Mouse (Mus musculus): ENCODE data around the gene Psmc3. TPM values are rescaled to one million over a fixed set of nuclear protein-coding genes. Genes with fewer than 3 reads are reported as not detected.
A peak's percentile ranks its signal among the peaks of the same experiment; 100 is the strongest.

Gene Psmc3
- polyA plus RNA-seq, 1 experiment = 333 TPM

- TF ChIP-seq CTCF (IDR thresholded peaks at IDR 0.05; ENCODE audit: control insufficient read depth, insufficient read depth, low read length) = no peak
- no peak for TF ChIP-seq POLR2A (IDR thresholded peaks at IDR 0.05; ENCODE audit: borderline replicate concordance, control insufficient read depth, low read depth, low read length)
- WGBS = 96% methylated on average over 1 of the region's 1 CpGs
- Histone ChIP-seq H3K4me3 (replicated peaks; ENCODE audit: control insufficient read depth, low read depth, low read length) (no peak overlapping the region), H3K4me1 (ENCODE audit: control insufficient read depth, insufficient read depth, low read length) (no peaks in the 10 kb centered on the region; the same call in 1 of the 2 replicates), H3K27ac (ENCODE audit: control insufficient read depth, insufficient read depth, low read depth, low read length, poor library complexity) (no peak overlapping the region)
Measured at GRCm38 (mm10) chr2:91023956-91024355, 29.9 kb upstream of the Psmc3 start.

DNA sequence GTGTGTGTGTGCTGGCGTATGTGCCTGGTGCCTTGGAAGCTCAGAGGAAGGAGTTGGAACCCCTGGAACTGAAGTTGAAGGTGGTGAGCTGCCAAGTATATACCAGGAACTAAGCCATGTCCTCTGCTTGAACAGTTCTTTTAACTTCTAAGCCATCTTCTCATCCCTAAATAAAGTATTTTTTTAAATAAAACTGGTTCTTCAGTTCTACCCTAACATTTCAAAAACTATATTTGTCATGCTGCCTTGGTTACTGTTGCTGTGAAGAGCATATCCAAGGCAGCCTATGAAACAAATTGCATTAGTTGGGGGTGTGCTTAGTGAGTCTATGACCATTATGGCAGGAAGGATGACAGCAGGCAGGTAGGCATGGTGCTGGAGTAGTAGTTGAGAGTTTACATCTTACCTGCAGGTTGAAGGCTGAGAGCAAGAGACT, 28.7 kb upstream of the Psmc3 start:
- no peak overlapping the region for H3K4me3 ChIP-seq (replicated peaks; ENCODE audit: control insufficient read depth, low read depth, low read length)
- TF ChIP-seq POLR2A (IDR thresholded peaks at IDR 0.05; ENCODE audit: borderline replicate concordance, control insufficient read depth, low read depth, low read length) (no peak), CTCF (IDR thresholded peaks at IDR 0.05; ENCODE audit: control insufficient read depth, insufficient read depth, low read length) (no peak)
- H3K27ac ChIP-seq (ENCODE audit: control insufficient read depth, insufficient read depth, low read depth, low read length, poor library complexity) = no peak overlapping the region
- no peaks in the 10 kb centered on the region; the same call in 1 of the 2 replicates for H3K4me1 ChIP-seq (ENCODE audit: control insufficient read depth, insufficient read depth, low read length)
- WGBS = 96% methylated on average over 1 of the region's 1 CpGs

- 68% methylated on average over 1 of the region's 1 CpGs for WGBS
- peak overlapping the region; percentile 61 for H3K27ac ChIP-seq (ENCODE audit: control insufficient read depth, insufficient read depth, low read depth, low read length, poor library complexity)
- H3K4me3 ChIP-seq (replicated peaks; ENCODE audit: control insufficient read depth, low read depth, low read length) = no peak overlapping the region
- no peaks in the 10 kb centered on the region; the same call in 1 of the 2 replicates for H3K4me1 ChIP-seq (ENCODE audit: control insufficient read depth, insufficient read depth, low read length)
- TF ChIP-seq CTCF (IDR thresholded peaks at IDR 0.05; ENCODE audit: control insufficient read depth, insufficient read depth, low read length) (no peak), POLR2A (IDR thresholded peaks at IDR 0.05; ENCODE audit: borderline replicate concordance, control insufficient read depth, low read depth, low read length) (no peak)
Measured at GRCm38 (mm10) chr2:91026491-91026890, 27.3 kb upstream of the Psmc3 start.

DNA sequence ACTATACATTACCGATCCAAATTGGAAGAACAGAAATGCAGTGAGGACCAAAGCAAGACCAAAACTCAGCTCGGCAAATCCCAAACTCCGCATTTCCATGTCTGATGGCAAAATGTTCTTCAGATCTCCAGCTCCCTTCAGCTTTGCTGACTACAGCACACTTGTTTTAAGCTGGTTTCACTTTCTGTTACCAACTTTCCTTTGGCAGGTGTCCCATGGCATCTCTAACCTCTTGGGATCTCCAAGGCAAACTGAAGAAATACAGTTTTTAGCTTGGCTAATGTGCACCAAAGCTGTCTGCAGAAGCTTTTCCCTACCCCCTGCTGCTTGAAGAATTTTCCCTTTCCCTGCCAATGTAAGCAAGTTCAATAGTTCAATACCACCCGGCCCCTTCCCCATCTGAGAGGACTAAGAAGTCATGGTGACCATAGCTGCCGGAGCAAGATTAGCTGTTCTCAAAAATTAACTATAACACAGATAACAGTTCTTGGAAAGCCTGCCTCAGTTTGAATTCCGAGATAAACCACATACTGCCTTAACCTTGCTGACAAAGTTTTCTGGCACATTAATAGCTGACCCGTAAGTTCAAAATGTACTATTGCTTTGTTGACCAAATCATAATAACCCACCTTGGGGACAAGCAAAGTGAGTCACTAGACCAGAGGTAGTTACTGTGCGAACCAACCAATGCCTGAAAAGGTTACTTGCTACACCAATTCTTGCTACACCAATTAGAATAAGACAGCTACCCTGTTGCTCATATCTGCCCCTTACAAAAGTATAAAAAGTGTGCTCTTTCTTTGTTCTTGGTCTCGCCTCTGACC, 26.2 kb upstream of the Psmc3 start:
- TF ChIP-seq POLR2A (IDR thresholded peaks at IDR 0.05; ENCODE audit: borderline replicate concordance, control insufficient read depth, low read depth, low read length) = no peak
- no peak for TF ChIP-seq CTCF (IDR thresholded peaks at IDR 0.05; ENCODE audit: control insufficient read depth, insufficient read depth, low read length)
- Histone ChIP-seq H3K4me3 (replicated peaks; ENCODE audit: control insufficient read depth, low read depth, low read length) (no peak overlapping the region), H3K4me1 (ENCODE audit: control insufficient read depth, insufficient read depth, low read length) (no peaks in the 10 kb centered on the region; the same call in 1 of the 2 replicates), H3K27ac (ENCODE audit: control insufficient read depth, insufficient read depth, low read depth, low read length, poor library complexity) (no peak overlapping the region)
- 68% methylated on average over 9 of the region's 9 CpGs for WGBS

- WGBS = 77% methylated on average over 4 of the region's 4 CpGs
- H3K27ac ChIP-seq (ENCODE audit: control insufficient read depth, insufficient read depth, low read depth, low read length, poor library complexity) = no peak overlapping the region
- no peak for TF ChIP-seq CTCF (IDR thresholded peaks at IDR 0.05; ENCODE audit: control insufficient read depth, insufficient read depth, low read length)
- TF ChIP-seq POLR2A (IDR thresholded peaks at IDR 0.05; ENCODE audit: borderline replicate concordance, control insufficient read depth, low read depth, low read length) = no peak
- H3K4me1 ChIP-seq (ENCODE audit: control insufficient read depth, insufficient read depth, low read length) = no peaks in the 10 kb centered on the region; the same call in 1 of the 2 replicates
- no peak overlapping the region for H3K4me3 ChIP-seq (replicated peaks; ENCODE audit: control insufficient read depth, low read depth, low read length)
Measured at GRCm38 (mm10) chr2:91031216-91031615, 22.6 kb upstream of the Psmc3 start.

DNA sequence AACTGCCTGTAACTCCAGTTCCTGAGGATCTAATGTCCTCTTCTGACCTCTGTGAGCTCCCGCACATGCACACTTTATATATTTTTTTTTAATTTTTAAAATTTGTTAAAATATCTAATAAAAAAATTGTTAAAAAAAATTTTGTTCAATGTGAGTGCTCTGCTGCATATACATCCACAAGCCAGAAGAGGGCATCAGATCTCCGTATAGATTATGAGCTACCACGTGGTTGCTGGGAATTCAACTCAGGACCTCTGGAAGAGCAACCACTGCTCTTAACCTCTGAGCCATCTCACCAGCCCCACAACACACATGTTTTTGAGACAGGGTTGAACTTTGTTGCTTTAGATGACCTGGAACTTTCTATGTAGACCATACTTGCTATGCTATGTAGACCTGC, 20.8 kb upstream of the Psmc3 start:
- TF ChIP-seq CTCF (IDR thresholded peaks at IDR 0.05; ENCODE audit: control insufficient read depth, insufficient read depth, low read length) = 0 out of 2 replicates have a peak, but pooled peaks have one; percentile 6
- no peak for TF ChIP-seq POLR2A (IDR thresholded peaks at IDR 0.05; ENCODE audit: borderline replicate concordance, control insufficient read depth, low read depth, low read length)
- no peaks in the 10 kb centered on the region; the same call in 1 of the 2 replicates for H3K4me1 ChIP-seq (ENCODE audit: control insufficient read depth, insufficient read depth, low read length)
- H3K27ac ChIP-seq (ENCODE audit: control insufficient read depth, insufficient read depth, low read depth, low read length, poor library complexity) = no peak overlapping the region
- no peak overlapping the region for H3K4me3 ChIP-seq (replicated peaks; ENCODE audit: control insufficient read depth, low read depth, low read length)
- 24% methylated on average over 3 of the region's 3 CpGs for WGBS

GRCm38 (mm10) chr2:91035385-91035784, 18.4 kb upstream of the Psmc3 start, which contains the start of gene Rapsn:
TSS of gene Rapsn (plus strand) at chr2:91035620.
- no peak for TF ChIP-seq CTCF (IDR thresholded peaks at IDR 0.05; ENCODE audit: control insufficient read depth, insufficient read depth, low read length)
- TF ChIP-seq POLR2A (IDR thresholded peaks at IDR 0.05; ENCODE audit: borderline replicate concordance, control insufficient read depth, low read depth, low read length) = no peak
- H3K4me1 ChIP-seq (ENCODE audit: control insufficient read depth, insufficient read depth, low read length) = no peaks in the 10 kb centered on the region
- WGBS = 75% methylated on average over 9 of the region's 9 CpGs
- no peak within 1 kb of the TSS for H3K4me3 ChIP-seq (replicated peaks; ENCODE audit: control insufficient read depth, low read depth, low read length)
- H3K27ac ChIP-seq (ENCODE audit: control insufficient read depth, insufficient read depth, low read depth, low read length, poor library complexity) = no peak within 1 kb of the TSS

GRCm38 (mm10) chr2:91041786-91042185, 12.0 kb upstream of the Psmc3 start:
- Histone ChIP-seq H3K4me1 (ENCODE audit: control insufficient read depth, insufficient read depth, low read length) (no peaks in the 10 kb centered on the region), H3K4me3 (replicated peaks; ENCODE audit: control insufficient read depth, low read depth, low read length) (no peak overlapping the region), H3K27ac (ENCODE audit: control insufficient read depth, insufficient read depth, low read depth, low read length, poor library complexity) (no peak overlapping the region)
- TF ChIP-seq POLR2A (IDR thresholded peaks at IDR 0.05; ENCODE audit: borderline replicate concordance, control insufficient read depth, low read depth, low read length) (no peak), CTCF (IDR thresholded peaks at IDR 0.05; ENCODE audit: control insufficient read depth, insufficient read depth, low read length) (no peak)
- 73% methylated on average over 8 of the region's 8 CpGs for WGBS

All from bone marrow, adult 2 months (tissue).